Mouse (Mus musculus) stomach, postnatal 0 days (tissue): ENCODE results near the gene Ptprg. TPM values are rescaled to one million over a fixed set of nuclear protein-coding genes. Genes with fewer than 3 reads are reported as not detected.

Experiments used
- ATAC-seq: fragments of 200-750 bp; cut with Nextera tagmentation; 2 replicates; pipeline ENCODE4 v1.8.0; 2017; ENCODE audit not compliant: low FRiP score, low TSS enrichment
- DNase-seq: peaks from one replicate; pipeline ENCODE4 v3.0.0-alpha.2; 2016; ENCODE audit warnings: low spot score
- H3K27ac ChIP-seq: fragments of 300-500 bp; sonication (generic); replicated peaks from 2 replicates; pipeline ENCODE4 v1.5.1; 2014; ENCODE audit warnings: mild to moderate bottlenecking, control low read depth
- H3K27me3 ChIP-seq: fragments of 300-500 bp; sonication (generic); 2 replicates; pipeline ENCODE4 v1.6.1; 2014; ENCODE audit warnings: low read length; ENCODE audit not compliant: control insufficient read depth, insufficient read depth
- H3K36me3 ChIP-seq: fragments of 300-500 bp; sonication (generic); 2 replicates; pipeline ENCODE4 v1.6.1; 2014; ENCODE audit warnings: low read length, mixed read lengths; ENCODE audit not compliant: control insufficient read depth, insufficient read depth
- H3K4me1 ChIP-seq: fragments of 300-500 bp; sonication (generic); replicated peaks from 2 replicates; pipeline ENCODE4 v1.6.1; 2014; ENCODE audit warnings: antibody characterized with exemption; ENCODE audit not compliant: control insufficient read depth, insufficient read depth
- H3K4me2 ChIP-seq: fragments of 300-500 bp; sonication (generic); replicated peaks from 2 replicates; pipeline ENCODE4 v1.6.1; 2014; ENCODE audit warnings: low read depth, mild to moderate bottlenecking, control low read depth, moderate library complexity
- H3K4me3 ChIP-seq: fragments of 300-500 bp; sonication (generic); 2 replicates; pipeline ENCODE4 v1.5.1; 2014; ENCODE audit warnings: low read depth, low read length, control low read depth
- H3K9ac ChIP-seq: fragments of 300-500 bp; sonication (generic); 2 replicates; pipeline ENCODE4 v1.6.1; 2014; ENCODE audit warnings: mild to moderate bottlenecking, low read length, control low read depth, mixed read lengths
- H3K9me3 ChIP-seq: fragments of 300-500 bp; sonication (generic); 2 replicates; pipeline ENCODE4 v1.6.1; 2016; ENCODE audit warnings: low read length; ENCODE audit not compliant: control insufficient read depth
- CTCF ChIP-seq: IDR thresholded peaks from 2 replicates; pipeline ENCODE4 v1.5.1; 2016; ENCODE audit warnings: antibody characterized with exemption, low read depth, mild to moderate bottlenecking, moderate library complexity
- EP300 ChIP-seq: optimal IDR thresholded peaks from 2 replicates; pipeline ENCODE3; 2016; ENCODE audit warnings: antibody characterized with exemption
- WGBS: fragments of 180-500 bp; shearing (Covaris S2); extraction: QIAGEN DNeasy Blood & Tissue Kit; methylation state at CpG from one replicate; pipeline ENCODE4 v1.1.7; 2014; 5-methylcytosine and 5-hydroxymethylcytosine counted together
- polyA plus RNA-seq: library from polyadenylated mRNA; unstranded; fragments of >200 nt; fragmentation: Nextera tagmentation; extraction: Ambion mirVana; gene quantifications from 2 replicates; pipeline ENCODE4 v1.2.1, GENCODE M21; 2015

The Ptprg gene
- polyA plus RNA-seq, 1 experiment from 2014 or later = 6.2 TPM

GRCm38 (mm10) chr14:12185040-12185439 is 631.7 kb downstream of the Ptprg start:
- no peaks in the 10 kb centered on the region for H3K36me3 ChIP-seq
- no peaks in the 10 kb centered on the region; the same call in 1 of the 2 replicates for H3K4me1 ChIP-seq
- H3K27ac ChIP-seq = no peak overlapping the region
- no peak overlapping the region for H3K9ac ChIP-seq
- DNase-seq = no peak
- WGBS = 70% methylated on average over 4 of the region's 4 CpGs
- TF ChIP-seq EP300 = no peak
- no peak for TF ChIP-seq CTCF
- H3K4me2 ChIP-seq = no peak overlapping the region
- no peak for ATAC-seq
- no peaks in the 10 kb centered on the region for H3K9me3 ChIP-seq
- no peak overlapping the region for H3K4me3 ChIP-seq
- no peaks in the 10 kb centered on the region for H3K27me3 ChIP-seq

GRCm38 (mm10) chr14:12188352-12188751 is 635.0 kb downstream of the Ptprg start:
- no peak for ATAC-seq
- WGBS = 24% methylated on average over 4 of the region's 4 CpGs

GRCm38 (mm10) chr14:12189266-12189665 is 635.9 kb downstream of the Ptprg start:
- Histone ChIP-seq H3K9me3 (no peaks in the 10 kb centered on the region), H3K4me2 (no peak overlapping the region), H3K36me3 (no peaks in the 10 kb centered on the region), H3K27me3 (no peaks in the 10 kb centered on the region), H3K9ac (no peak overlapping the region), H3K4me3 (no peak overlapping the region), H3K27ac (no peak overlapping the region), H3K4me1 (no peaks in the 10 kb centered on the region; the same call in 1 of the 2 replicates)
- TF ChIP-seq CTCF = no peak
- no peak for TF ChIP-seq EP300
- 84% methylated on average over 3 of the region's 3 CpGs for WGBS
- DNase-seq (no peak), ATAC-seq (no peak)

More at GRCm38 (mm10) chr14:12188352-12188751, 635.0 kb downstream of the Ptprg start:
- Histone ChIP-seq H3K9ac (no peak overlapping the region), H3K9me3 (no peaks in the 10 kb centered on the region), H3K4me1 (no peaks in the 10 kb centered on the region; the same call in 1 of the 2 replicates), H3K4me3 (no peak overlapping the region), H3K36me3 (no peaks in the 10 kb centered on the region), H3K27ac (no peak overlapping the region), H3K4me2 (no peak overlapping the region), H3K27me3 (no peaks in the 10 kb centered on the region)
- TF ChIP-seq EP300 = no peak
- no peak for TF ChIP-seq CTCF
- no peak for DNase-seq

DNA sequence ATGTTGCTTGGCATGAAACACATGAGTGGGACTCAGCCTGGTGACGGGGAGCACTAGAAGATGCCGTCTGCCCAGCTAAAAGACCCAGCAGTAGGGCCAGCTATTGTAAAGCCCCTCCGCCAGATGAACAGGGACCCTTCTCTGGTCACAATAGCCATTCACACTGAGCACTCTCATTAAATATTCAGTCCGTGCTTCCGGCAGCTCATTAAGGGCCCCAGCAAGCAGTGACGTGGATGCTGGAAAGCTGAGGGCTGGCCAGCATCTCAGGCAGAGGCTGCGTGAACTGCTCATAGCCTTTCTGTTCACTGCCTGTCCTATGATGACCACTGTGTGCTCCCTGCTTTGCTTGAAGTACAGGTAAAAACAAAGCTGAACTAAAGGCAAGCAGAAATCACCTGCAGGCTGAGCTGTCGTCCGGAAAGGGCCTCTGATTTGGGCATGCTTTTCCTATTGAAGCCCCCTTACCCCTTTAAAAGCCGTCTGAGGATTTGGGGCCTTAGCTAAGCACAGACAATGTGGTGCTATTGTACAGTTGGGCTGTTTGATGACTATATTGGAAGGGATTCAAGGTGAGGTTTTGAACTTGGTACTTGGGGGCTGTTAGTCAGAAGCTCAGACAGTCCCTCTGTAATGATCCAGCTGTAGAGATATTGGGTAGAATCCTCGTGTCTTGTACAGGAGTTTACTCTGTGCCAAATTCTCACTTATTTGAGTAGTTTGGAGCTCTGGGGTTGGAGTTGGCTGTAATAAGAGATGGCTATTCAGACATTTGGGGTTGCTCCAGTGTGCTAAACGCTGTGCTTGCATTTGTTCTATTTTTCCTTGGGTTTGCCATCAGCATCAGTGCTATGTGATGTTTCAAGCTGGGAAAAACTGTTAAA is 636.6 kb downstream of the Ptprg start:
- no peaks in the 10 kb centered on the region; the same call in 1 of the 2 replicates for H3K4me1 ChIP-seq
- no peak overlapping the region for H3K27ac ChIP-seq
- no peak for TF ChIP-seq CTCF
- TF ChIP-seq EP300 = no peak
- DNase-seq = no peak
- H3K27me3 ChIP-seq = no peaks in the 10 kb centered on the region
- no peak for ATAC-seq
- no peaks in the 10 kb centered on the region for H3K36me3 ChIP-seq
- no peak overlapping the region for H3K4me3 ChIP-seq
- no peak overlapping the region for H3K4me2 ChIP-seq
- H3K9ac ChIP-seq = no peak overlapping the region
- WGBS = 68% methylated on average over 12 of the region's 12 CpGs
- H3K9me3 ChIP-seq = no peaks in the 10 kb centered on the region

- no peak for DNase-seq
- 89% methylated on average over 6 of the region's 6 CpGs for WGBS
- no peaks in the 10 kb centered on the region for H3K27me3 ChIP-seq
These were observed 637.7 kb downstream of the Ptprg start for GRCm38 (mm10) chr14:12191076-12191475.

GRCm38 (mm10) chr14:12198735-12199134 is 645.4 kb downstream of the Ptprg start:
- no peaks in the 10 kb centered on the region for H3K36me3 ChIP-seq
- ATAC-seq (no peak), DNase-seq (no peak)
- no peak overlapping the region for H3K9ac ChIP-seq
- no peak overlapping the region for H3K27ac ChIP-seq
- no peak overlapping the region for H3K4me3 ChIP-seq
- no peaks in the 10 kb centered on the region for H3K4me1 ChIP-seq
- WGBS = 25% methylated on average over 7 of the region's 7 CpGs
- H3K4me2 ChIP-seq = no peak overlapping the region
- no peaks in the 10 kb centered on the region for H3K27me3 ChIP-seq
- TF ChIP-seq CTCF (no peak), EP300 (no peak)
- H3K9me3 ChIP-seq = no peaks in the 10 kb centered on the region

More at GRCm38 (mm10) chr14:12191076-12191475, 637.7 kb downstream of the Ptprg start:
- no peak for ATAC-seq
- no peaks in the 10 kb centered on the region for H3K9me3 ChIP-seq
- no peaks in the 10 kb centered on the region; the same call in 1 of the 2 replicates for H3K4me1 ChIP-seq
- H3K27ac ChIP-seq = no peak overlapping the region
- H3K36me3 ChIP-seq = no peaks in the 10 kb centered on the region
- no peak overlapping the region for H3K9ac ChIP-seq
- TF ChIP-seq EP300 (no peak), CTCF (no peak)
- H3K4me3 ChIP-seq = no peak overlapping the region
- H3K4me2 ChIP-seq = no peak overlapping the region
